Mouse (Mus musculus) frontal cortex, adult 2 months (tissue): Measurements from ENCODE around the gene Gcdh. TPM values are rescaled to one million over a fixed set of nuclear protein-coding genes. Genes with fewer than 3 reads are reported as not detected.
"Not testable (repeated sequence)": the region's sequence is repeated elsewhere in the genome, so short reads cannot be mapped to it uniquely, and the experiment has no call there.

Experiments used
- DNase-seq, 2 experiments: peaks; one replicate each; pipeline ENCODE4 v3.0.0; 2022; ENCODE audit warnings: low spot score in 1 of 2; ENCODE audit errors: extremely low spot score in 1 of 2
- polyA plus RNA-seq: library from polyadenylated mRNA; depleted of rRNA; stranded (reverse); fragments of >200 nt; gene quantifications from 2 replicates; pipeline ENCODE4 v1.2.3, GENCODE M21; 2012

Gcdh gene
- polyA plus RNA-seq, 1 experiment, result 71.5 TPM

DNA sequence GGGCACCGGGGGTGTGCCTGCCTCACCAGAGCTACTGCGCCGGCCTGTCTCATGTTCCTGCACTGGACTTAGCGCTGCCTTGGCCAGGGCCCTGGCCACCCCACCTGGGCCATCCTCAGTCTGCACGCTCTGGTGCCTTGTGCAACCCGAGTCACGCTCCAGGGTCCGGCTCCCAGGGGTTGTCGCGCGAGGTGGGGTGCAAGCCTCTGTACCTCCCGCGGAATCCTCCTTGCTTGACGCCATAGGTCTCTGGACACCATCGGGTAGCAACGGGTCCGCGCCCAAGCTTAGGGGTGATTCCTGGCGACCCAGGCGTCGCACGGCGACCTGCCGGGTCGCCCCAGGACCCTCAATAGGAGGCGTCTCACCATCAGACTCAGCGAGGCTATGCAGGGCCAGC is 18.7 kb upstream of the Gcdh start:
- no peak for DNase-seq

GRCm38 (mm10) chr8:84911854-84912253 is 18.1 kb upstream of the Gcdh start:
- DNase-seq, result no peak

DNA sequence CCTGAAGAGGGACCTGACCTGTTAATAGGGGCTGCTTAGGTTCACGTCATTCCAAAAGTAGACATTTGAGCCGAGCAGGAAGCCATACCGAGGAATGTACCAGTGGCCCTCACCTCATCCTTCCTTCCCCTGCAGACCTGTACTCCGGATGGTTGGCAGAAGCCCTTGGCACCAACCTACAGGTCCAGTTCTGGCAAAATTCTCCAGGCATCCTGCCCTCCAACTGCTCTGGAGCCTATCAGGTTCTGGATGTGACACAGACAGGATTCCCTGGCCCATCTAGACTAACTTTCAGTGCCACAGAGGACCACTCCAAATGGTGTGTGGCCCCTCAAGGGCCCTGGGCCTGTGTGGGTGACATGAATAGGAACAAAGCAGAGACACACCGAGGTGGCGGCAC is 16.8 kb upstream of the Gcdh start:
- no peak for DNase-seq

- no peak for DNase-seq
Measured at GRCm38 (mm10) chr8:84909949-84910348, 16.2 kb upstream of the Gcdh start.

DNA sequence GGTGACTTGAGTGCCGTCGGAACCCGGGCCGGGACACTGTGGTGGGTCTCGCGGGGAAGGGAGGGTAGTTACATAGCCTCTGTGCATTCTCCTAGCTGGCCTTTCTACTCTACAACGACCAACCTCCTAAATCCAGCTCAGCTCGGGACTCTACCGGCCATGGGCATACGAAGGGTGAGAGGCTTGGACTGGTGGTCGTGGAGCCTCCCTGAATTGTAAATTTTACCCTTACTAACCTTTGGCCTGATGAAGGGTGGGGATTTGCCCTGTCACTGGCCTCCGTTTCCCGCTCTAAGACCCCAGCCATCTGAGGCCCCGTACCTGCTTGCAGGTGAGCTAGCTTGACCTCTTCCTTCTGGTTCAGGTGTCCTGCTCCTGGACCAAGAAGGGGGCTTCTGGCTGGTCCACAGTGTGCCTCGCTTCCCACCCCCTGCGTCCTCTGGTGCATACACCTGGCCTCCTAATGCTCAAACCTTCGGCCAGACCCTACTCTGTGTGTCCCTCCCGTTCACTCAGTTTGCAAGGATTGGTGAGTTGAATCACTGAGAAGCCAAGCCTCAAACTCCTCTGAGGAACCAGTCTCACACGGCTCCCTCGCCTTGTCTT is 15.5 kb upstream of the Gcdh start:
- DNase-seq, result no peak

DNA sequence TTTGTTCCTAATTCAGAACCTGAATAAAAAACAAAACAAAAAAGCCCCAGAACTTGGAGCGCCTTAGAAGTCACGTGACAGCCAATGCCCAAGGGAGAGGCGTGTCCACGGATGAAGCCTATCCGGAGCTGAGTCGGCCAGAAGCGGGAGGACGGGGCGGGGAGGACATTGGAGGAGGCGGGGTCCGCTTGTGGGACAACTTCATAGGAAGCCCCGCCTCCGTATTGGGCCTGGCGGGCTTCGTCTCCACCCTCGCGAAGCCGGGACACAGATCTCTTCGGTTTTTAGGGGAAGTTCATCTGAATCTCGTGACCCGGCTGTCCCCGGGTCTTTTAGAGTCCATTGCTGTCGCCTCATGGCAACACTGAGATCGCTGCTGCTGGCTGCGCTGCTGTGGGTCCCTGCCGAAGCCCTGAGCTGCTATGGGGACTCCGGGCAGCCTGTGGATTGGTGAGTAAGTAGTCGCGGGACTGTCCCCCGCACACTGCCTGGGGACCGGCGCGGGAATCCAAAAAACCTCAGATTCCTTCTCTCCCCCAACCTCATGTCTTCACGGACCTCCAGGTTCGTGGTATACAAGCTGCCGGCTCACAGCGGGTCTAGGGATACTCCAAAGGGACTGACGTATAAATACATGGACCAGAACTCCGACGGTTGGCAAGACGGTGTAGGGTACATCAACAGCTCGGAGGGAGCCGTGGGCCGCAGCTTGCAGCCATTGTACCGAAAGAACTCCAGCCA is 14.9 kb upstream of the Gcdh start, which contains the start of gene Dnase2a:
Gene Dnase2a (plus strand): TSS at position 140 of the 741 bp plus-strand sequence.
- DNase-seq, result peak; percentile 76 to 78

DNA sequence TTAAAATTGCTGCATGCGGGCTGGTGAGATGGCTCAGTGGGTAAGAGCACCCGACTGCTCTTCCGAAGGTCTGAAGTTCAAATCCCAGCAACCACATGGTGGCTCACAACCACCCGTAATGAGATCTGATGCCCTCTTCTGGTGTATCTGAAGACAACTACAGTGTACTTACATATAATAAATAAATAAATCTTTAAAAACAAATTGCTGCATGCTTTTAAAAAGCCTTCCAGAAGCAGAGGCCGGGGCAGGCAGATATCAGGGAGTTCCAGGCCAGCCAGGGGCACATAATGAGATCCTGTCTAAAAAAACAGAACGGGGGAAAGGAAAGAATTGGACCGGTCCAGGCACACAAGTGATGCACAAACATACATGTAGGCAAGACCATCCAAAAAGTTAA is 14.3 kb upstream of the Gcdh start:
- DNase-seq, result not testable (repeated sequence)

- no peak for DNase-seq
Measured at GRCm38 (mm10) chr8:84907493-84907892, 13.8 kb upstream of the Gcdh start.

DNA sequence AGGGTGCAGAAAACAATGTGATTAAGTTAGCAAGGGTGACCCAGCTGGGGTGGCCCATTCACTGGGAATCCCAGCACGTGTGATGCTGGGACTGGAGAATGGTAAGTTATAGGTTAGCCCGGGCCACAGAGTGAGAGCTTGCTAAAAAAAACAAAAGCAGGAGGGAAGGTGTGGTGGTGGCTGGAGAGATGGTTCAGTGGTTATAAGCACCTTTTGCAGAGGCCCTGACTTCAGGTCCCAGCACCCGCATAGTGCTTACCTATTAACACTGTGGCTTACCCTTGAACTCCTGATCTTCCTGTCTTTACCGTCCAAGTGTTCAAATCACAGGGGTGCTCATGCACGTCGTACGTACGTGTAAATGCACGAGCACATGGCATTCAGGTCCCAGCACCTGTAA is 13.3 kb upstream of the Gcdh start:
- no peak for DNase-seq

- DNase-seq, result no peak
Measured at GRCm38 (mm10) chr8:84904351-84904750, 10.6 kb upstream of the Gcdh start.

GRCm38 (mm10) chr8:84902920-84903661 is 9.4 kb upstream of the Gcdh start:
- peak; percentile 77 to 95 for DNase-seq

DNA sequence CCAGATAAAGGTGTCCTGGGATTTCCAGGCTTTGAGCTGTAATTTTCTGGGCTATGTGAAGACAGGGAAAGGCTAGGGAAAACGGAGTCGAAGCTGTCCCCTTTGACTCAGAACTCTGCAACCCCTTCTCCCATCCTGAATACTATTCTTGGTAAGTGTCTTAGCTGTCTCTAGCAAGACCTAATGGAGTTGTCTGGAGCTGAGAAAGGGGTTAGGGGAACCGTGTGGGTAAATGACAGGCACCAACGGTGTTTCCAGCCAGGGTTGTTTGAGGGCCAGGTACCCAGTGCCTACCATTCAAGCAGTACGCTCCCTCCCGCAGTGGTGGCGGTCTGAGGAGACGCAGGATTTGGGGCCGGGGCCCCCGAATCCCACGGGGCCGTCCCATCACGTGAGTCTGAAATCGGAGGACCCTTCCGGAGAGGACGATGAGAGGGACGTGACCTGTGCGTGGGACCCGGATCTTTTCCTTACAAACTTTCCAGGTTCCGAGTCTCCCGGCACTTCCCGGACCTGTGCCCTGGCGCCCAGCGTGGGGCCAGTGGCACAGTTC is 8.7 kb upstream of the Gcdh start:
- DNase-seq, result no peak

GRCm38 (mm10) chr8:84901752-84902151 is 8.0 kb upstream of the Gcdh start, which contains the start of gene Klf1:
Gene Klf1, plus strand, starts transcription at chr8:84901928.
- DNase-seq, result no peak

DNA sequence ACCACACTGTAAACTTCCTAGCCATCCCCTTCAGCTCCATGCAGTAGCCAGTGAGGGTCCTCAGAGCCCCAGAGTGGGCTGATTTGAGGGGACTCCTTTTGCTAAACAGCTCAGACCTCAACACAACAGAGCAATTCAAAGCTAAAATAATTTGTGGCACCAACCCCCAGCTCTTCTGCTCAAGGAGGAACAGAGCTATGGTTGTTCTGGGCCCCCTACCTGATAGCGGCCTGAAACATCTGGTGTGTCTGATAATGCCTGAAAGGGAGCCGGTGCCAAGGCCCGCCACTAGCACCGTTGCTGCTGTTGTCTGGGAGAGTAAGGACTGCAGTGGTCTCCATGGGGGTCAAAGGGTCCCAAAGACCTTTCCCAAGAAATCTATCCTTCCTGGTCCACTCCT is 7.3 kb upstream of the Gcdh start:
- DNase-seq, result no peak

GRCm38 (mm10) chr8:84895963-84896362 is 2.2 kb upstream of the Gcdh start:
- DNase-seq, result no peak

DNA sequence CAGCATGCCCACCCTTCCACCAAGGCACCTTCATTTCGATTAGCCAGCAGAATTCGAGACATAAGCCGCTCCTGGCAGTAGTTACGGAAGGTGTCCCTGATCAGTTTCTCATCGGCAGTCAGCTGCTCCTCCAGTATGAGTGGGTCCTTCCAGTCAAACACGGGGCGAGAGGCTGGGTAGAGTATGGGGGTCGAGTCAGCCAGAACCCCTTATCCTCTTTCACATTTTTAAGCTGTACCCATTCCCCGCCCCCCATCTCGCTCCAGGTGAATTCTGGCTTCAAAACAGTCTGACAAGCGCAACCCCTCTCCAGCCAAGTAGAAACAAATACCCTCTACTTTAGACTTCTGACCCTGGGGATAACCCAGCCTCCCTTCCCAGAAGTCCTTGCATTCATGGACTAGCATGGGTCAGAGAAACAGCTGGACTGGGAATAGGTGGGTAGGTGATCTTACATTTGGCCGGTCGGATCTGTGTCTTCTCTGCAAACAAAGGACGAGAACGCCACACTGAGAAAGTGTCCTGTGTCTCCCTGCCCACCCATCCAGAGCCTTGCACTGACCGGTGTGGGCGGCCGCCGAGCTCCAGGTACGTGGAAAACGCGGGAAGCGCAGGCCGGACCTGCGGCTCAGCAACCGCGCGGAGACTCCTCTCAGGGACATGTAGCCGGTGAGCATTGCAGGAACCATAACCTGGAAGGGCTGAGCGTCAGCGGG is 570 bp downstream of the Gcdh start:
- no peak for DNase-seq

DNA sequence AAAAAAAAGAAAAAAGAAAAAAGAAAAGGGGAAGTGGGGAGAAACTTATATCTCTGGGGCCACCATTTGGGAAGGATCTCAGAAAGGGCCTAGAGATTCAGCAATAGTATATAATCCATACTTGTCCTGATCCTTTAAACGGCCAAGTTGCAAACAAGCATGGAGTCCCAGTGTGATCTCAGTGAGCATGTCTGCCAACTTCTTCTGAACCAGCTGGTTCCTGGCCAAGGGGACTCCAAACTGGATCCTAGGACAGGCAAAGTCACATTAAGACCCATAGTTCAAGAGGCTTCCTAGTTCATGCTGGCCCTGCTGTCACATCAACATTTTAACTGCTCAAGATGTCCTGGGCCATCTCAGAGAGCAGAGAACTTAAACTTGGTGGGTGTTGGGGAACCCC is 4.6 kb downstream of the Gcdh start:
- DNase-seq, result no peak

DNA sequence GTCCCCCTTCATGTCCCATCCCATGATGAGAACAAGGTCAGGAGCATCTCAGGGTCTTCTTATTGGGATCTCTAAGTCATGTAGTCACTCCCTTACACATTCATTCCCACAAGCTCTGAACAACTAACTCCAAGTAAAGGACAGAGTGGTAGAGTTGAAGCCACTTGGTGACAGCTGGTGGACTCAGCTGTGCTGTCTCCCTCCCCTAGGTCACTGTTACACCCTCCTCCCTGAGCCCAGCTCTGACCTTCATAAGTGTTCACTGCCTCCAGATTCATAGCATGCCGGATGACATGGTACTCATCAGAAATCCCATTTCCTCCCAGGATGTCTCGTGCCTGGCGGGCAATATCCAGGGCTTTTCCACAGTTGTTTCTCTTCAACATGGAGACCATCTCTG is 5.4 kb downstream of the Gcdh start:
- no peak for DNase-seq

- no peak for DNase-seq
Measured at GRCm38 (mm10) chr8:84884728-84885127, 9.0 kb downstream of the Gcdh start.

- DNase-seq, result no peak
Measured at GRCm38 (mm10) chr8:84878915-84879314, 14.8 kb downstream of the Gcdh start.
